Mouse (Mus musculus) lung, postnatal 36 days (tissue): ENCODE measurements around the gene Abcg1.

ENCODE experiments used
- DNase-seq: peaks from one replicate; pipeline ENCODE4 v3.0.0; 2022; ENCODE audit warnings: mixed read lengths

The Abcg1 gene

GRCm38 (mm10) chr17:31133776-31134175 is 76.3 kb downstream of the Abcg1 start:
- DNase-seq = no peak

DNA sequence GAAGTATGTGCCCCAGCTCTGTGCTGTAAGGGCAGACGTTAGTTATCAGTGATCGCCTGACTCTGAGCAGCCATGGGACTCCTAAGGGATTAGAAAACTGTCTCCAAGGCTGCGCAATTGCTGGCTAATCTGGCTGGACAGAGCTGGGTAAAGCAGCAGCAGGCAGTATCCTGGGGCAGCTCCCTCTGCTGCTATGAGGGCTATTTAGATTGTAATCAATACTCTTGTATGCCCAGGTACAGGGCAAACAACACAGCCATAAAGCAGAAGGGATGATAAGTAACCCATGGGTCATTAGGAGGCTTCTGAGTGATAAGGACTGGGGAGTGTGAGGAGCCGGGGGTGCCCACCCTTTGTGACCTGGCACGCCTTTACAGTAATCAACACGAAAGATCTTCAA is 77.4 kb downstream of the Abcg1 start:
- DNase-seq = no peak

DNA sequence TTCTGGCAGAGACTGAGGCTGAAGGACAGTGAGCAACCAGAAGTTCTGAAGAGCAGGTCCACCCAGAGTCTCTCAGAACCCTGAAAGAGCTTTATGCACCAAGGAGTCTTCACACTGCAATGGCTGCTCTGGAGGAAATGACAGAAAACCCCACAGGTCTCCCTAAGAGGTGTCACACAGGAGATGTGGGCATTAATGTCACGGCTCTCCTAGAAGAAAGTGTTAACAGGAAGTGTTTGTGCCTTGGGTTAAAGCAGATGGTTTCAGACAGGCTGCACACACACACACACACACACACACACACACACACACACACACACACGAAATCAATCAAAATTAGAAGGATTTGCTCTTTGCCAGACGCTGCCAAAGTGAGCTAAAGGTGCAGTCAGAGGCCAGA is 78.8 kb downstream of the Abcg1 start:
- DNase-seq = no peak

DNA sequence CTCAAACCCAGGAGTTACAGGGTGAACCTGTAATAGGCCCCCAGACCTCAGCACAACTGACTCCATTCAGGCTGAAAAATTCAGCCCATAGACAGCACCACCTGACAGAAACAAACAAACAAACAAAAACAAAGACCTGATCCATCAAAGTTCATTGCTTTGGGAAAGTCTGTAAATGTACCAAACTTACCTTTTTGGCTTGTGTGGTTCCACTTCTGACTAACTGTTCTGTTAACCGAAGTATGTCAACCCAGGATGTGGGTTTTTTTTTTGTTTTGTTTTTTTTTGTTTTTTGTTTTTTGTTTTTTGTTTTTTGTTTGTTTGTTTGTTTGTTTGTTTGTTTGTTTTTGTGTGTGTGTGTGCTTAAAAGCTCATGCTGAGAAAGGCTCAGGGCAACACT is 79.3 kb downstream of the Abcg1 start:
- DNase-seq = no peak

DNA sequence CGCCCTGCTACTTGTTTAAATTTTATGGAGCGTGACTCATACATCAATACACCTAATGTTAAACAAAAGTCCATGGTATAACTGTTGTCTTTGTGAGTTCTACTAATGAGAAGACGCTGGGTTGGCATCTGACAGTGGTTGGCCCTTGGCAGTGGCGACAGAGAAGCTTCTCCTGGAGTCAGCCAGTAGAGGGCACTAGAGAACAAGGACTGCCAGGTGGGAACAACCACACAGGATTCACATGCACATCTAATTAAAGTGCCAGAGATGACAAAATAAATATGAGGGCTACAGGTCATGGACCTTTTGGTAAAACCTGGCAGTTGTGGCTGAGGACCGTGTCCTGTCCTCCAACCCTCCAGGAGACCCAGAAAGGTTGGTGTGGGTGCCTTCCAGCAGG is 80.9 kb downstream of the Abcg1 start:
- DNase-seq = peak; percentile 70

DNA sequence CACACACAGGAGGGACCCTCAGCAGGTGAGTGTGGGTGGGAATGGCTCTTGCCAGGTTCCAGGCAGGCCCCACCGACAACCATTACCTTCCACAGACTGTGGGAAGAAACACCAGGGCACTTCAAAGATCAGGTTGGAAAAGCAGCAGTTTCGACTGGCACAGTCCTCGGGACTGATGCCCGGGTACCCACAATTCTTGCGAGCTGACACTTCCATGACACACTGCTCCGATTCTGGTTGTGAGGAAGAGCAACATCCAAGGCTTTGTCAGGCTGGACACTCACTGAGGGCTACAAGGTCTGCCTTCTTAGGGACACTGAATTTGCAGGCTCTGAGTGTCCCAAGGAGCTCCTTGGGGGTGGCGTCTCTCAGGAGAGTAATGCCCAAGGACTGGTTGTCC is 84.6 kb downstream of the Abcg1 start:
- DNase-seq = no peak

- DNase-seq = peak; percentile 12
Observed at GRCm38 (mm10) chr17:31144040-31145037, 86.9 kb downstream of the Abcg1 start, which contains the start of gene Tff2. Gene Tff2, minus strand, starts transcription at chr17:31144282.

GRCm38 (mm10) chr17:31145998-31146397 is 88.5 kb downstream of the Abcg1 start:
- DNase-seq = no peak

GRCm38 (mm10) chr17:31152512-31152911 is 95.0 kb downstream of the Abcg1 start:
- no peak for DNase-seq

GRCm38 (mm10) chr17:31152966-31153499 is 95.6 kb downstream of the Abcg1 start:
- DNase-seq = no peak

DNA sequence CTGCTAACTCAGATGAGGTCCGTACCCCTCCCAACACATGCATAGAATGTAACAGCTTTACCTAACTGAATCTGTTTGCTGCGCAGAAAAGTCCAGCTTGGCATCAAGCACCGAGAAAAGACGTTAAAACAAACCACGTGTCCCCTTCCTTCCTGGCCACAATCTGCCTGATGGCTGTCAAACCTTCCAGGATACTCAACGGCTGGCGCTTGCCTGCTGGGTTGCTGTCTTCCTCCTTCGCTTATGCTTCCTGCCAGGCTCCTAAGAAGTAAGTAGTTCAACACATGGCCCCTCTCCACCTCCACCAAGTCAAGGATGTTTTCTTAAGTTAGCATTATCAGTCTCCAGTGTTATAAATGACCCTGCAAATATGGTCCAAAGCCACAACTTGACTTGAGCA is 96.3 kb downstream of the Abcg1 start:
- no peak for DNase-seq

DNA sequence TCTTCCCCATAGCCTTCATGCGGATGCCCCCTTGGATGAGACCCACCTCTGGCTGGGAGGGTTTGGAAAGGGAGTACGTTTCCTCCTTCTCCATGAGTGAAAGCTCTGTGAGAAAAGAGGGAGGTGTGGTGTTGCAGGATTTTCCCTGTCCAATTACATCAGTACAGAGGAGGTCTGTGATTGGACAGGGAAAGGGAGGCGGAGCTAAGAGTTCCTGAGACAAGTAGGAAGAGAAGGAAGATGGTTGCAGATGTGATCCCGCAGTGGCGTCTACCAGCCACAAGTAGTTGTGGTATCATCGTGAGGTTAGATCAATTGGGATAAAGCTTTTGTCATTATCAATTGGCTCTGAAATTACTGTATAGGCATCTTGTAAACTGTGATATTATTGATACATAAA is 100.4 kb downstream of the Abcg1 start:
- no peak for DNase-seq

GRCm38 (mm10) chr17:31160291-31160690 is 102.8 kb downstream of the Abcg1 start:
- DNase-seq = no peak

DNA sequence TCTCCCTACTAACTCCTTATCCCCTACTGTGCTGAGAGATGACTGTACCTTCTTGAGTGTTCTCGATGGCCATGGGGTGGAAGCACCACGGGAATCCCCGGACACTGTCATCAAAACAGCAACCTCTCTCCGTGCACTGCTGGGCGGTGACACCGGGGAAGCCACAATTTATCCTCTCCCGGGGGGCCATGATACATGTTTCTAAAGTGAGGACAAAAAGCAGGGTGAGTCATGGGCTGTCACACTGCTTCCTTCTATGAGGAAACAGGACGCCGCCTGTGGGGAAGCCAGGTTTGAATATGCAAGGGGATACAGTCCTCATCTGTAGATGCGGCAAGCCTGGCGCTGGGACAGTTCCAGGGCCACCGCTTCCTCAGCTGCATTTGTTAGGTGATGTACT is 105.1 kb downstream of the Abcg1 start:
- no peak for DNase-seq

DNA sequence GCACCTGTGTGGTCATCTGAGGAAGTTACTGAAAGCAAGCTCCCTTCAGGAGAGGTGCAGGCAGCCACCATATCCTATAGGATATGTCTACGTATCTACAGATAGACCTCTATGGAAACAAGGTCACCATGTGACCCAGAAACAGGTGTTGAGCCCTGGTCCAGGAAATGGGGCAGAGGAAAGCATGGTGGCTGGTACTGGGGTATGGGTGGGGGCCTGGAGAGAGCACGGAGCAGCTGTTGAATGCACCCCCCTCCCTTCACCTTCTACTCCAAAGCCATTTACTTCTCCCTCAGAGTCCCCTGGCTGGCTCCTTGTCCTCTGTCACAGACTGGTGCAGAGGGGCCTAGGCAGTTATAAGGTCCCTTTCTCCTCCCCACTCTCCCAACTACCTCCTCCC is 106.3 kb downstream of the Abcg1 start:
- no peak for DNase-seq

GRCm38 (mm10) chr17:31165127-31165526 is 107.7 kb downstream of the Abcg1 start, which contains the start of gene Tff1:
Gene Tff1, minus strand, starts transcription at chr17:31165277.
- no peak for DNase-seq
